Mouse (Mus musculus): Measurements from ENCODE around the gene Ugt2a1. TPM values are rescaled to one million over a fixed set of nuclear protein-coding genes. Genes with fewer than 3 reads are reported as not detected.
"Not testable (repeated sequence)": the region's sequence is repeated elsewhere in the genome, so short reads cannot be mapped to it uniquely, and the experiment has no call there.

Ugt2a1 gene
- polyA plus RNA-seq, 1 experiment from 2014 or later, result not detected

GRCm38 (mm10) chr5:87498936-87499335, 8.3 kb upstream of the Ugt2a1 start:
- no peak overlapping the region for H3K4me2 ChIP-seq (ENCODE audit: low read depth, severe bottlenecking)
- ATAC-seq (ENCODE audit: insufficient number of reproducible peaks, low FRiP score, low TSS enrichment, low read depth), result no peak

DNA sequence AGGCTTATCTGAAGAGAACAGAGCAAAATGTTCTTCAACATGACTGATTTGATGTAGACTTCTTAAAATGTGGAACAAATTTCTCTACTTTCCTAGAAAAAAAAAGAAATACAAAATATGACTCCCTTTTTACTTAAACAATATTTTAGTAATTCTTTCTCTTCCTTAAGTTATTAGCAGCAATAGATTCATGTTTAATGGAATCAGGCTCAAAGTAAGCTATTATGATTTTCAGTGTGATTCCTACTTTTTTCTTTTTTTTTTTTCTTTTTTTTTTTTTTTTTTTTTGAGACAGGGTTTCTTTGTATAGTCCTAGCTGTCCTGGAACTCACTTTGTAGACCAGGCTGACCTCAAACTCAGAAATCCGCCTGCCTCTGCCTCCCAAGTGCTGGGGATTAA, 4.0 kb downstream of the Ugt2a1 start, which contains the start of gene Gm43638:
Gene Gm43638, minus strand, starts transcription at position 101 of the 400 bp plus-strand sequence.
- not testable (repeated sequence) for DNase-seq (ENCODE audit: low spot score); H3K27me3 ChIP-seq (ENCODE audit: control insufficient read depth, insufficient read depth, low read length); H3K36me3 ChIP-seq (ENCODE audit: control insufficient read depth, insufficient read depth, low read length); H3K4me2 ChIP-seq (ENCODE audit: low read depth, severe bottlenecking); H3K27ac ChIP-seq (replicated peaks; ENCODE audit: low read depth, low read length); H3K9ac ChIP-seq (ENCODE audit: low read length); H3K4me3 ChIP-seq (ENCODE audit: low read depth, low read length); H3K4me1 ChIP-seq (ENCODE audit: control insufficient read depth, insufficient read depth, low read length); ATAC-seq (ENCODE audit: insufficient number of reproducible peaks, low FRiP score, low TSS enrichment, low read depth); H3K9me3 ChIP-seq (ENCODE audit: control insufficient read depth, low read length)
- WGBS, result 83% methylated on average over 1 of the region's 1 CpGs

More at GRCm38 (mm10) chr5:87498936-87499335, 8.3 kb upstream of the Ugt2a1 start:
- no peaks in the 10 kb centered on the region for H3K9me3 ChIP-seq (ENCODE audit: control insufficient read depth, low read length)
- no peaks in the 10 kb centered on the region for H3K27me3 ChIP-seq (ENCODE audit: control insufficient read depth, insufficient read depth, low read length)
- no peaks in the 10 kb centered on the region for H3K4me1 ChIP-seq (ENCODE audit: control insufficient read depth, insufficient read depth, low read length)
- H3K4me3 ChIP-seq (ENCODE audit: low read depth, low read length), result no peak overlapping the region
- no peaks in the 10 kb centered on the region for H3K36me3 ChIP-seq (ENCODE audit: control insufficient read depth, insufficient read depth, low read length)
- H3K27ac ChIP-seq (replicated peaks; ENCODE audit: low read depth, low read length), result no peak overlapping the region
- H3K9ac ChIP-seq (ENCODE audit: low read length), result no peak overlapping the region
- DNase-seq (ENCODE audit: low spot score), result no peak

DNA sequence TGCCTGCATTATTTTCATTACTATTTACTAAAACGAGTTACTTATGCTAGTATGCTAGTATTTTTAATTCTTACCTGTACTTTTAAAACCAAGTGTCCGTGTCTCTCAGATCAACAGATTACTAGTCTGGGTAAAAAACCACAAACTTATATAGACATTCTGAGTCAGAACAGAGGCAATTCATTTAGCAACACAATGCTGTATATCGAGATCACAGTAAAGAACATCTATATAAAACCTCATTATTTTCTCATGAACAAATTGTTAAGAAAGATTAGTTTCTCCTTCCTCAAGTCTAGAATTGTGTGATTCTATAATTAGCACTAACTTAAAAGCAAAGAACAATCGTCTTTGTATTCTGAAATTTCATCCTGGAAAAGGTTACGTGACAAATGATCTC, 8.5 kb downstream of the Ugt2a1 start, which contains the start of gene Ugt2a2:
Gene Ugt2a2, minus strand, starts transcription at position 101 of the 400 bp plus-strand sequence.
- Histone ChIP-seq H3K4me3 (ENCODE audit: low read depth, low read length) (no peak within 1 kb of the TSS), H3K4me1 (ENCODE audit: control insufficient read depth, insufficient read depth, low read length) (no peaks in the 10 kb centered on the region), H3K9me3 (ENCODE audit: control insufficient read depth, low read length) (no peaks in the 10 kb centered on the region), H3K4me2 (ENCODE audit: low read depth, severe bottlenecking) (no peak within 1 kb of the TSS), H3K27ac (replicated peaks; ENCODE audit: low read depth, low read length) (no peak within 1 kb of the TSS), H3K27me3 (ENCODE audit: control insufficient read depth, insufficient read depth, low read length) (no peaks in the 10 kb centered on the region), H3K9ac (ENCODE audit: low read length) (no peak within 1 kb of the TSS), H3K36me3 (ENCODE audit: control insufficient read depth, insufficient read depth, low read length) (no peaks in the 10 kb centered on the region)
- DNase-seq (ENCODE audit: low spot score) (no peak), ATAC-seq (ENCODE audit: insufficient number of reproducible peaks, low FRiP score, low TSS enrichment, low read depth) (no peak)
- 87% methylated on average over 5 of the region's 5 CpGs for WGBS

GRCm38 (mm10) chr5:87458810-87459209, 31.9 kb downstream of the Ugt2a1 start:
- H3K4me3 ChIP-seq (ENCODE audit: low read depth, low read length), result no peak overlapping the region
- DNase-seq (ENCODE audit: low spot score), result no peak
- no peak overlapping the region for H3K9ac ChIP-seq (ENCODE audit: low read length)
- H3K27me3 ChIP-seq (ENCODE audit: control insufficient read depth, insufficient read depth, low read length), result no peaks in the 10 kb centered on the region
- no peak for ATAC-seq (ENCODE audit: insufficient number of reproducible peaks, low FRiP score, low TSS enrichment, low read depth)
- H3K4me1 ChIP-seq (ENCODE audit: control insufficient read depth, insufficient read depth, low read length), result no peaks in the 10 kb centered on the region
- no peak overlapping the region for H3K4me2 ChIP-seq (ENCODE audit: low read depth, severe bottlenecking)
- no peaks in the 10 kb centered on the region for H3K36me3 ChIP-seq (ENCODE audit: control insufficient read depth, insufficient read depth, low read length)
- H3K9me3 ChIP-seq (ENCODE audit: control insufficient read depth, low read length), result no peaks in the 10 kb centered on the region
- no peak overlapping the region for H3K27ac ChIP-seq (replicated peaks; ENCODE audit: low read depth, low read length)
- 49% methylated on average over 1 of the region's 1 CpGs for WGBS

DNA sequence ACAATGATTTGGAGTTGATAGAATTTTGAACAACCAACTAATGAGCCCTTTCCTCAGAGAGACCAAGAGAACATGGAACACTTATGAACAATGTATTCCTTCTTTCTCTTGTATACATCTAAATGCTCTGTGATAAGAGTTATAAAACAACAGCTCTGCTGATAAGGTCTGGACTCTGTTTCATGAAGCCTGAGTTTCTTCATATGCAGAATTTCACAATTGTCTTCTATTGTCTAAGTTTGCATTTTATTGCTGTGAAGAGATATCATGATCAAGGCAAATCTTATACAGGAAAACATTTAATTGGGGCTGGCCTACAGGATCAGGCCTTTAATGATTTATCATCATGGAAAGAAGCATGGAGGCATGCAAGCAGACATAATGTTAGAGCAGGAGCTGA, 33.0 kb downstream of the Ugt2a1 start:
- no peak overlapping the region for H3K9ac ChIP-seq (ENCODE audit: low read length)
- H3K27me3 ChIP-seq (ENCODE audit: control insufficient read depth, insufficient read depth, low read length), result no peaks in the 10 kb centered on the region
- H3K4me3 ChIP-seq (ENCODE audit: low read depth, low read length), result no peak overlapping the region
- no peak overlapping the region for H3K27ac ChIP-seq (replicated peaks; ENCODE audit: low read depth, low read length)
- no peaks in the 10 kb centered on the region for H3K9me3 ChIP-seq (ENCODE audit: control insufficient read depth, low read length)
- DNase-seq (ENCODE audit: low spot score), result no peak
- no peak for ATAC-seq (ENCODE audit: insufficient number of reproducible peaks, low FRiP score, low TSS enrichment, low read depth)
- no peaks in the 10 kb centered on the region for H3K4me1 ChIP-seq (ENCODE audit: control insufficient read depth, insufficient read depth, low read length)
- H3K4me2 ChIP-seq (ENCODE audit: low read depth, severe bottlenecking), result no peak overlapping the region
- H3K36me3 ChIP-seq (ENCODE audit: control insufficient read depth, insufficient read depth, low read length), result no peaks in the 10 kb centered on the region

DNA sequence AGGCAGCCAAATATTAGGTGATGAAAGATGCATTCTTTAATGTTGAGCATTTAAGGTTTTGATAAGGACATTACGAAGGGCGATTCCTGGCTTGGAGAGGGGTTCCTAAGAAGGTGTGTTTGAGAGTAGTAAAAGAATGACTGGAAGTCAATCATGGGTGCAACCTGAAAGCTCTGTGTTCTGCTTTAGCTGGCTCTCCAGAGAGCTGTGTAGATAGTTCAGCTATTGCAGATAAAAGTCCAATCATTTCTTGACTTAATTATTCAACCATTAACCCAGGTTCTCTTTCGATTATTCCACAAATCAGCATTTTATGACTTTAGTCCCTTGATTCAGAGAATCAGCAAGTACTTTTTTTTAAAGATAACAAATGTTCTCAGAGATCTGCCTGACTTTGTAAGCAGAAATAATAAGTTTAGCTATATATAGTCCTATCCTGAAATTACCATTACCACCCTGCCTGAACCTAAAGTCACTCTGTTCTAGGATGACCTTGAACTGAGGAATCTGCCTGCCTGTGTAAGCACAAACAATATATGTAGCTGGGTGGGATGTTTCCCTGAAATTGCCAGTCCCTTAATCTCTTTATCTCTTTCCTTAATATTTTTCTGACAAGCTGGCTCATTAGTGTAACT, 34.3 kb downstream of the Ugt2a1 start:
- Histone ChIP-seq H3K9ac (ENCODE audit: low read length) (no peak overlapping the region), H3K9me3 (ENCODE audit: control insufficient read depth, low read length) (no peaks in the 10 kb centered on the region), H3K4me3 (ENCODE audit: low read depth, low read length) (no peak overlapping the region), H3K27me3 (ENCODE audit: control insufficient read depth, insufficient read depth, low read length) (no peaks in the 10 kb centered on the region), H3K4me2 (ENCODE audit: low read depth, severe bottlenecking) (no peak overlapping the region), H3K4me1 (ENCODE audit: control insufficient read depth, insufficient read depth, low read length) (no peaks in the 10 kb centered on the region), H3K36me3 (ENCODE audit: control insufficient read depth, insufficient read depth, low read length) (no peaks in the 10 kb centered on the region), H3K27ac (replicated peaks; ENCODE audit: low read depth, low read length) (no peak overlapping the region)
- 88% methylated on average over 3 of the region's 3 CpGs for WGBS
- ATAC-seq (ENCODE audit: insufficient number of reproducible peaks, low FRiP score, low TSS enrichment, low read depth) (no peak), DNase-seq (ENCODE audit: low spot score) (no peak)

- Histone ChIP-seq H3K4me1 (ENCODE audit: control insufficient read depth, insufficient read depth, low read length) (no peaks in the 10 kb centered on the region), H3K4me3 (ENCODE audit: low read depth, low read length) (no peak overlapping the region), H3K27me3 (ENCODE audit: control insufficient read depth, insufficient read depth, low read length) (no peaks in the 10 kb centered on the region), H3K9ac (ENCODE audit: low read length) (no peak overlapping the region), H3K27ac (replicated peaks; ENCODE audit: low read depth, low read length) (no peak overlapping the region), H3K36me3 (ENCODE audit: control insufficient read depth, insufficient read depth, low read length) (no peaks in the 10 kb centered on the region), H3K4me2 (ENCODE audit: low read depth, severe bottlenecking) (no peak overlapping the region), H3K9me3 (ENCODE audit: control insufficient read depth, low read length) (no peaks in the 10 kb centered on the region)
- DNase-seq (ENCODE audit: low spot score), result no peak
- no peak for ATAC-seq (ENCODE audit: insufficient number of reproducible peaks, low FRiP score, low TSS enrichment, low read depth)
These were observed 35.2 kb downstream of the Ugt2a1 start for GRCm38 (mm10) chr5:87455519-87455918.

GRCm38 (mm10) chr5:87452514-87452913, 38.2 kb downstream of the Ugt2a1 start:
- H3K4me3 ChIP-seq (ENCODE audit: low read depth, low read length); H3K36me3 ChIP-seq (ENCODE audit: control insufficient read depth, insufficient read depth, low read length); H3K27me3 ChIP-seq (ENCODE audit: control insufficient read depth, insufficient read depth, low read length); DNase-seq (ENCODE audit: low spot score); H3K4me1 ChIP-seq (ENCODE audit: control insufficient read depth, insufficient read depth, low read length); H3K27ac ChIP-seq (replicated peaks; ENCODE audit: low read depth, low read length); H3K9ac ChIP-seq (ENCODE audit: low read length); H3K9me3 ChIP-seq (ENCODE audit: control insufficient read depth, low read length); H3K4me2 ChIP-seq (ENCODE audit: low read depth, severe bottlenecking); ATAC-seq (ENCODE audit: insufficient number of reproducible peaks, low FRiP score, low TSS enrichment, low read depth): not testable (repeated sequence)
- WGBS, result 91% methylated on average over 4 of the region's 5 CpGs

DNA sequence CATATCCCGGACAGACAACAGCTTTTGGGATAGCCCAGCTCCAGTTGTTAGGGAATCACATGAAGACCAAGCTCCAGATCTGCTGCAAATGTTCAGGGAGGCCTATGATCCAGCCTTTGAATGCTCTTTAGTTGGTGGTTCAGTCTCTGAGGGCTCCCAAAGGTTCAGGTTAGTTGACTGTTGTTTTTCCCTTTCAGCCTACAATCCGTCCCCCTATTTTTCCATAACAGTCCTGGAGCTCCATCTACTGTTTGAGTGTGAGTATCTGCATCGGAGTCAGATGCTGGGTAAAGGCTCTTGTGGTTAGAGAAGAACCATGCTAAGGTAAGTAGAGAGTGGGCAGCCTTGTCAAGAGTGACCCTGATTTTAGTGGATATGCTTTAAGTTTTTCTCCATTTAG, 54.4 kb downstream of the Ugt2a1 start:
- 38% methylated on average over 3 of the region's 3 CpGs for WGBS
- no peak overlapping the region for H3K4me2 ChIP-seq (ENCODE audit: low read depth, severe bottlenecking)
- no peaks in the 10 kb centered on the region for H3K36me3 ChIP-seq (ENCODE audit: control insufficient read depth, insufficient read depth, low read length)
- no peaks in the 10 kb centered on the region for H3K9me3 ChIP-seq (ENCODE audit: control insufficient read depth, low read length)
- H3K27me3 ChIP-seq (ENCODE audit: control insufficient read depth, insufficient read depth, low read length), result no peaks in the 10 kb centered on the region
- no peak for ATAC-seq (ENCODE audit: insufficient number of reproducible peaks, low FRiP score, low TSS enrichment, low read depth)
- no peaks in the 10 kb centered on the region for H3K4me1 ChIP-seq (ENCODE audit: control insufficient read depth, insufficient read depth, low read length)
- peak; percentile 21 for DNase-seq (ENCODE audit: low spot score)
- H3K4me3 ChIP-seq (ENCODE audit: low read depth, low read length), result no peak overlapping the region
- no peak overlapping the region for H3K27ac ChIP-seq (replicated peaks; ENCODE audit: low read depth, low read length)
- no peak overlapping the region for H3K9ac ChIP-seq (ENCODE audit: low read length)
